Mouse (Mus musculus) forebrain, embryonic 16.5 days (tissue): Measurements from ENCODE around the gene Tsfm. TPM values are rescaled to one million over a fixed set of nuclear protein-coding genes. Genes with fewer than 3 reads are reported as not detected.
A peak's percentile ranks its signal among the peaks of the same experiment; 100 is the strongest.

Experiments
- ATAC-seq: fragments of 200-750 bp; cut with Nextera tagmentation; 2 replicates; pipeline ENCODE4 v1.8.0; 2017; ENCODE audit warnings: mild to moderate bottlenecking, moderate library complexity
- H3K27ac ChIP-seq: fragments of 300-500 bp; sonication (generic); 2 replicates; pipeline ENCODE4 v1.5.1; 2014; ENCODE audit warnings: low read length, control low read depth
- H3K27me3 ChIP-seq: fragments of 300-500 bp; sonication (generic); replicated peaks from 2 replicates; pipeline ENCODE4 v1.6.1; 2014; ENCODE audit warnings: low read length; ENCODE audit not compliant: control insufficient read depth, insufficient read depth
- H3K36me3 ChIP-seq: fragments of 300-500 bp; sonication (generic); 2 replicates; pipeline ENCODE4 v1.6.1; 2014; ENCODE audit not compliant: control insufficient read depth, insufficient read depth
- H3K4me1 ChIP-seq: fragments of 300-500 bp; sonication (generic); replicated peaks from 2 replicates; pipeline ENCODE4 v1.6.1; 2014; ENCODE audit warnings: low read length; ENCODE audit not compliant: control insufficient read depth, insufficient read depth
- H3K4me2 ChIP-seq: fragments of 300-500 bp; sonication (generic); 2 replicates; pipeline ENCODE4 v1.6.1; 2014; ENCODE audit warnings: mild to moderate bottlenecking, low read length, control low read depth
- H3K4me3 ChIP-seq: fragments of 300-500 bp; sonication (generic); replicated peaks from 2 replicates; pipeline ENCODE4 v1.5.1; 2014; ENCODE audit warnings: mild to moderate bottlenecking, low read length, control low read depth
- H3K9ac ChIP-seq: fragments of 300-500 bp; sonication (generic); replicated peaks from 2 replicates; pipeline ENCODE4 v1.6.1; 2014; ENCODE audit warnings: low read depth, low read length, control low read depth
- H3K9me3 ChIP-seq: fragments of 300-500 bp; sonication (generic); 2 replicates; pipeline ENCODE4 v1.6.1; 2016; ENCODE audit warnings: low read length; ENCODE audit not compliant: control insufficient read depth
- WGBS: fragments of 180-500 bp; shearing (Covaris S2); extraction: QIAGEN DNeasy Blood & Tissue Kit; methylation state at CpG from one replicate; pipeline ENCODE4 v1.1.7; 2014; 5-methylcytosine and 5-hydroxymethylcytosine counted together
- microRNA counts: library from miRNA; unstranded; fragments of <30 nt; microRNA quantifications from one replicate; lab custom pipeline; 2016
- microRNA-seq: library from miRNA; unstranded; fragments of <30 nt; microRNA quantifications from one replicate; pipeline ENCODE4, GENCODE M21; 2017
- polyA plus RNA-seq: library from polyadenylated mRNA; unstranded; fragments of >200 nt; fragmentation: Nextera tagmentation; extraction: Ambion mirVana; gene quantifications from 2 replicates; pipeline ENCODE4 v1.2.1, GENCODE M21; 2015

Gene Tsfm
- polyA plus RNA-seq, 1 experiment from 2014 or later, result 66.0 TPM

DNA sequence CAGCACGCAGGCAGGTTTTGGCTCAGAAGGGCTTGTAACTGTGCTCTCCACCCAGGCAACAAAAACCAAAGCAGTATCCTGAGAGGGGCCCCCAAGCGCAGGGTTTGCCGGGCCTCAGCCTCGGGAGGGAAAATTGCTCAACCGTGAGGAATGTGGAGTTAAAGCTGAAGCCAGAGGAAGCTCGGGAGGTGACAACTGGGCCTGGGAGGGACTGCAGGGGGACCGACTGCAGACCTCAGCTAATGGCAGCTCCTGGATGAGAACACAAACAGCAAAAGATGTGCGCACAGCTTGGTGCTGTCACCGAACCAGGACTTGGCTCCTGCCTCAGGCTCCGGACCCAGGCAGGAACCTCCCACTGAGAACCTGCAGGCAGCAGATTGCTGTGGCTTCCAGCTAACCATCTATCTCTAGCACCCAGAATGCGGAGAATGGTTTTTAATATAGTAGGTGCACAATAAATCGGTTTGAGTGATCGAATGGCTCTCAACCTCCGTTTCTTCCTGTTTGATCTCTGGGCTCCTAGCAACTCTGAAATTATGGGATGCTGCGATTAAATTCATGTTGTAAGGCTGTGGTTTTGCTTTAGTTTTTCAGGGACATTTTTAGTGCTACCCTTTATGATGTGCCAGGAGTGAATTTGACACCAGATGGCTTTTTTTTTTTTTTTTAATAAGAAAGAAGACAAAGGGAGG, 68.2 kb downstream of the Tsfm start:
- peak overlapping the region; percentile 91 for H3K27ac ChIP-seq

DNA sequence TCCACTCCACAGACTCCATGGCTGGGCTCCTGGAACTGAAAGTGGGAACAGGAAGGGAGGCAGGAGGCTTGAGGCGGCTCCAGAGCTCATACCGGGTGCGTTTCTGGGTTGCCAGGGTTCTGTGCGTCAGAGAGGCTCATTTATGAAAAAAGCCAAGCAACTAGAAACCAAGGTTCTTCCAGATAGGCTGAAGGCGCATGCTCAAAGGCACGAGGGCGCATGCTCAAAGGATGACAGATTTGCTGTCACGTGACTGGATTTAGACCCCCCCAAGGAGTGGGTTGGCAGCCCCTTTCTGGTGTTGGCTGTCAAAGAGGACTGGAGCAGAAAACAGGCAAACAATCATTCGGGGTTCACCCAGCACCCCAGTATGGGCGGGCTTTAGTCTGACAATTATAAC, 68.9 kb downstream of the Tsfm start:
- Histone ChIP-seq H3K4me2 (no peak overlapping the region), H3K27ac (peak overlapping the region; percentile 91), H3K9ac (no peak overlapping the region), H3K4me1 (peaks cover 23% of the 10 kb centered on the region), H3K27me3 (no peaks in the 10 kb centered on the region), H3K4me3 (no peak overlapping the region), H3K9me3 (no peaks in the 10 kb centered on the region), H3K36me3 (no peaks in the 10 kb centered on the region)
- peak; percentile 16 for ATAC-seq
- WGBS, result 51% methylated on average over 10 of the region's 10 CpGs

More for the DNA sequence above, 68.2 kb downstream of the Tsfm start:
- no peaks in the 10 kb centered on the region for H3K9me3 ChIP-seq
- no peak overlapping the region for H3K4me3 ChIP-seq
- H3K36me3 ChIP-seq, result no peaks in the 10 kb centered on the region
- no peak overlapping the region for H3K9ac ChIP-seq
- H3K4me2 ChIP-seq, result peak overlapping the region; percentile 19; the same call in 1 of the 2 replicates
- peak; percentile 43 for ATAC-seq
- H3K27me3 ChIP-seq, result no peaks in the 10 kb centered on the region
- peaks cover 17% of the 10 kb centered on the region for H3K4me1 ChIP-seq
- 23% methylated on average over 15 of the region's 15 CpGs for WGBS

MicroRNAs encoded within 50 kb of the gene (microRNA counts, 519-probe panel; counts per million panel counts)
- microRNA mmu-miR-26a (lab: Ali Mortazavi, UCI) (2,419 counts per million, percentile 57 among the panel's probes with 10 or more counts), microRNA mmu-miR-546 (lab: Ali Mortazavi, UCI) (not detected)

Small RNA genes within 50 kb of the gene (microRNA-seq; reads per million reads assigned to microRNA genes)
- gene Mir26a-2 (41.2 reads per million, percentile 41 among the genes with 10 or more reads in this experiment), gene Mir546 (not detected)

Other genes starting within 250 kb of the Tsfm start
- gene Atp23, start 129.5 kb downstream of the Tsfm start, polyA plus RNA-seq, result 10.0 and 10.5 TPM in 2 replicates
- gene Ctdsp2, start 52.1 kb downstream of the Tsfm start, polyA plus RNA-seq, result 22.9 and 27.6 TPM in 2 replicates
- gene Avil, start 30.1 kb downstream of the Tsfm start, polyA plus RNA-seq, result 0.15 and 0.40 TPM in 2 replicates
- gene Mettl1, start 10.6 kb upstream of the Tsfm start, polyA plus RNA-seq, result 20.1 and 23.0 TPM in 2 replicates
- gene Eef1akmt3, start 10.7 kb upstream of the Tsfm start, polyA plus RNA-seq, result 0.11 and 0.18 TPM in 2 replicates
- 0.20 and 0.26 TPM in 2 replicates for gene Cyp27b1, start 17.4 kb upstream of the Tsfm start, polyA plus RNA-seq
- gene March9, start 29.3 kb upstream of the Tsfm start, polyA plus RNA-seq, result 5.3 and 6.6 TPM in 2 replicates
- 1,494 and 1,664 TPM in 2 replicates for gene Cdk4, start 32.7 kb upstream of the Tsfm start, polyA plus RNA-seq
- 119 and 120 TPM in 2 replicates for gene Tspan31, start 39.4 kb upstream of the Tsfm start, polyA plus RNA-seq
- gene Agap2, start 44.4 kb upstream of the Tsfm start, polyA plus RNA-seq, result 2.2 and 4.7 TPM in 2 replicates
- gene Os9, start 90.3 kb upstream of the Tsfm start, polyA plus RNA-seq, result 125 and 126 TPM in 2 replicates
- gene B4galnt1, start 134.4 kb upstream of the Tsfm start, polyA plus RNA-seq, result 41.5 and 45.8 TPM in 2 replicates
- gene Slc26a10, start 149.8 kb upstream of the Tsfm start, polyA plus RNA-seq, result 1.0 and 1.6 TPM in 2 replicates
- gene Arhgef25, start 159.2 kb upstream of the Tsfm start, polyA plus RNA-seq, result 32.3 and 33.0 TPM in 2 replicates
- 179 and 224 TPM in 2 replicates for gene Dtx3, start 164.9 kb upstream of the Tsfm start, polyA plus RNA-seq
- 26.7 and 28.4 TPM in 2 replicates for gene Pip4k2c, start 180.7 kb upstream of the Tsfm start, polyA plus RNA-seq
- 98.9 and 106 TPM in 2 replicates for gene Kif5a, start 232.5 kb upstream of the Tsfm start, polyA plus RNA-seq
- gene Dctn2, start 235.5 kb upstream of the Tsfm start, polyA plus RNA-seq, result 319 and 342 TPM in 2 replicates